Mouse (Mus musculus) lung, embryonic 15.5 days (tissue): Measurements from ENCODE around the gene Osbpl9. TPM values are rescaled to one million over a fixed set of nuclear protein-coding genes. Genes with fewer than 3 reads are reported as not detected.

Source experiments
- ATAC-seq: fragments of 200-750 bp; cut with Nextera tagmentation; 2 replicates; pipeline ENCODE4 v1.8.0; 2017; ENCODE audit warnings: moderate number of reproducible peaks, borderline replicate concordance; ENCODE audit not compliant: low FRiP score, low TSS enrichment; ENCODE audit errors: extremely low read depth
- H3K27ac ChIP-seq: fragments of 300-500 bp; sonication (generic); 2 replicates; pipeline ENCODE4 v1.5.1; 2015; ENCODE audit warnings: moderate library complexity, mild to moderate bottlenecking, inconsistent platforms
- H3K27me3 ChIP-seq: fragments of 300-500 bp; sonication (generic); 2 replicates; pipeline ENCODE4 v1.6.1; 2015; ENCODE audit warnings: inconsistent platforms
- H3K36me3 ChIP-seq: fragments of 300-500 bp; sonication (generic); 2 replicates; pipeline ENCODE4 v1.6.1; 2015; ENCODE audit warnings: inconsistent platforms
- H3K4me1 ChIP-seq: fragments of 300-500 bp; sonication (generic); 2 replicates; pipeline ENCODE4 v1.6.1; 2015; ENCODE audit warnings: inconsistent platforms
- H3K4me2 ChIP-seq: fragments of 300-500 bp; sonication (generic); 2 replicates; pipeline ENCODE4 v1.6.1; 2015; ENCODE audit warnings: inconsistent platforms, mild to moderate bottlenecking, moderate library complexity
- H3K4me3 ChIP-seq: fragments of 300-500 bp; sonication (generic); 2 replicates; pipeline ENCODE4 v1.5.1; 2015; ENCODE audit warnings: mild to moderate bottlenecking, inconsistent platforms
- H3K9ac ChIP-seq: fragments of 300-500 bp; sonication (generic); 2 replicates; pipeline ENCODE4 v1.6.1; 2015; ENCODE audit warnings: inconsistent platforms
- H3K9me3 ChIP-seq: fragments of 300-500 bp; sonication (generic); 2 replicates; pipeline ENCODE4 v1.6.1; 2016; ENCODE audit warnings: inconsistent platforms
- WGBS: fragments of 180-500 bp; shearing (Covaris S2); methylation state at CpG from one replicate; pipeline ENCODE4 v1.1.7; 2015; 5-methylcytosine and 5-hydroxymethylcytosine counted together
- polyA plus RNA-seq: library from polyadenylated mRNA; unstranded; fragments of >200 nt; fragmentation: Nextera tagmentation; extraction: Ambion mirVana; gene quantifications from 2 replicates; pipeline ENCODE4 v1.2.1, GENCODE M21; 2015

Osbpl9 gene
- polyA plus RNA-seq, 1 experiment from 2014 or later: 67.3 TPM

GRCm38 (mm10) chr4:109156073-109156472 is 46.0 kb downstream of the Osbpl9 start:
- Histone ChIP-seq H3K27ac (no peak overlapping the region), H3K4me2 (peak overlapping the region; percentile 41; the same call in 1 of the 2 replicates), H3K36me3 (0 out of 2 replicates have a peak, but pooled peaks cover 2% of the 10 kb centered on the region), H3K4me3 (no peak overlapping the region), H3K9me3 (no peaks in the 10 kb centered on the region), H3K9ac (no peak overlapping the region), H3K27me3 (no peaks in the 10 kb centered on the region), H3K4me1 (peaks cover 14% of the 10 kb centered on the region)
- 61% methylated on average over 6 of the region's 6 CpGs for WGBS
- ATAC-seq: no peak

- no peaks in the 10 kb centered on the region for H3K9me3 ChIP-seq
- H3K4me1 ChIP-seq: peaks cover 11% of the 10 kb centered on the region
- ATAC-seq: no peak
- no peak overlapping the region for H3K27ac ChIP-seq
- no peak overlapping the region for H3K4me2 ChIP-seq
- 0 out of 2 replicates have a peak, but pooled peaks cover 2% of the 10 kb centered on the region for H3K36me3 ChIP-seq
- H3K9ac ChIP-seq: no peak overlapping the region
- H3K27me3 ChIP-seq: no peaks in the 10 kb centered on the region
- WGBS: 46% methylated on average over 2 of the region's 2 CpGs
- no peak overlapping the region for H3K4me3 ChIP-seq
Observed at GRCm38 (mm10) chr4:109150214-109150613, 51.9 kb downstream of the Osbpl9 start.

- WGBS: 80% methylated on average over 2 of the region's 2 CpGs
- H3K27me3 ChIP-seq: no peaks in the 10 kb centered on the region
- no peak overlapping the region for H3K4me3 ChIP-seq
- no peak overlapping the region for H3K9ac ChIP-seq
- H3K4me1 ChIP-seq: peaks cover 11% of the 10 kb centered on the region
- no peak for ATAC-seq
- H3K36me3 ChIP-seq: 0 out of 2 replicates have a peak, but pooled peaks cover 2% of the 10 kb centered on the region
- H3K9me3 ChIP-seq: no peaks in the 10 kb centered on the region
- H3K4me2 ChIP-seq: no peak overlapping the region
- H3K27ac ChIP-seq: no peak overlapping the region
Observed at GRCm38 (mm10) chr4:109149411-109149810, 52.7 kb downstream of the Osbpl9 start.

- ATAC-seq: peak; percentile 46; the same call in 1 of the 2 replicates
- 35% methylated on average over 11 of the region's 11 CpGs for WGBS
- peaks cover 17% of the 10 kb centered on the region for H3K4me1 ChIP-seq
- H3K4me3 ChIP-seq: 0 out of 2 replicates have a peak overlapping the region, but pooled peaks have one; percentile 5
- no peaks in the 10 kb centered on the region for H3K36me3 ChIP-seq
- H3K4me2 ChIP-seq: peak overlapping the region; percentile 46
- H3K9me3 ChIP-seq: no peaks in the 10 kb centered on the region
- peak overlapping the region; percentile 80 for H3K27ac ChIP-seq
- no peak overlapping the region for H3K9ac ChIP-seq
- no peaks in the 10 kb centered on the region for H3K27me3 ChIP-seq
Observed at GRCm38 (mm10) chr4:109147278-109148038, 54.6 kb downstream of the Osbpl9 start.

GRCm38 (mm10) chr4:109143091-109143490 is 59.0 kb downstream of the Osbpl9 start:
- no peaks in the 10 kb centered on the region for H3K27me3 ChIP-seq
- H3K9ac ChIP-seq: no peak overlapping the region
- WGBS: 39% methylated on average over 1 of the region's 1 CpGs
- H3K4me3 ChIP-seq: no peak overlapping the region
- H3K36me3 ChIP-seq: no peaks in the 10 kb centered on the region
- ATAC-seq: no peak
- no peaks in the 10 kb centered on the region for H3K9me3 ChIP-seq
- H3K4me2 ChIP-seq: no peak overlapping the region
- no peak overlapping the region for H3K27ac ChIP-seq
- H3K4me1 ChIP-seq: peaks cover 15% of the 10 kb centered on the region

- H3K9me3 ChIP-seq: no peaks in the 10 kb centered on the region
- no peaks in the 10 kb centered on the region for H3K27me3 ChIP-seq
- no peak for ATAC-seq
- no peak overlapping the region for H3K4me2 ChIP-seq
- no peaks in the 10 kb centered on the region for H3K36me3 ChIP-seq
- H3K9ac ChIP-seq: no peak overlapping the region
- H3K4me1 ChIP-seq: peaks cover 4% of the 10 kb centered on the region
- WGBS: 37% methylated on average over 4 of the region's 4 CpGs
- no peak overlapping the region for H3K27ac ChIP-seq
- no peak overlapping the region for H3K4me3 ChIP-seq
Observed at GRCm38 (mm10) chr4:109138551-109138950, 63.5 kb downstream of the Osbpl9 start.

GRCm38 (mm10) chr4:109136475-109137125 is 65.5 kb downstream of the Osbpl9 start:
- Histone ChIP-seq H3K9ac (no peak overlapping the region), H3K9me3 (no peaks in the 10 kb centered on the region), H3K27me3 (no peaks in the 10 kb centered on the region), H3K4me1 (no peaks in the 10 kb centered on the region), H3K36me3 (no peaks in the 10 kb centered on the region), H3K27ac (no peak overlapping the region), H3K4me2 (no peak overlapping the region), H3K4me3 (no peak overlapping the region)
- WGBS: 64% methylated on average over 7 of the region's 7 CpGs
- no peak for ATAC-seq

- Histone ChIP-seq H3K4me1 (no peaks in the 10 kb centered on the region), H3K27me3 (no peaks in the 10 kb centered on the region), H3K36me3 (no peaks in the 10 kb centered on the region), H3K9ac (no peak overlapping the region), H3K9me3 (no peaks in the 10 kb centered on the region), H3K4me2 (no peak overlapping the region), H3K4me3 (no peak overlapping the region), H3K27ac (no peak overlapping the region)
- 83% methylated on average over 3 of the region's 3 CpGs for WGBS
- ATAC-seq: no peak
Observed at GRCm38 (mm10) chr4:109134955-109135354, 67.1 kb downstream of the Osbpl9 start.

GRCm38 (mm10) chr4:109131256-109131872 is 70.7 kb downstream of the Osbpl9 start:
- no peak overlapping the region for H3K4me2 ChIP-seq
- H3K36me3 ChIP-seq: no peaks in the 10 kb centered on the region
- H3K9ac ChIP-seq: no peak overlapping the region
- H3K4me1 ChIP-seq: no peaks in the 10 kb centered on the region
- no peaks in the 10 kb centered on the region for H3K27me3 ChIP-seq
- no peak overlapping the region for H3K27ac ChIP-seq
- no peaks in the 10 kb centered on the region for H3K9me3 ChIP-seq
- WGBS: 83% methylated on average over 10 of the region's 10 CpGs
- no peak overlapping the region for H3K4me3 ChIP-seq
- ATAC-seq: no peak

GRCm38 (mm10) chr4:109128971-109129370 is 73.1 kb downstream of the Osbpl9 start:
- Histone ChIP-seq H3K4me3 (no peak overlapping the region), H3K4me2 (no peak overlapping the region), H3K9ac (no peak overlapping the region), H3K36me3 (no peaks in the 10 kb centered on the region), H3K27me3 (no peaks in the 10 kb centered on the region), H3K4me1 (no peaks in the 10 kb centered on the region), H3K9me3 (no peaks in the 10 kb centered on the region), H3K27ac (no peak overlapping the region)
- no peak for ATAC-seq

- no peak overlapping the region for H3K4me3 ChIP-seq
- ATAC-seq: no peak
- H3K4me1 ChIP-seq: peaks cover 2% of the 10 kb centered on the region; the same call in 1 of the 2 replicates
- no peaks in the 10 kb centered on the region for H3K27me3 ChIP-seq
- no peaks in the 10 kb centered on the region for H3K36me3 ChIP-seq
- H3K4me2 ChIP-seq: no peak overlapping the region
- no peak overlapping the region for H3K9ac ChIP-seq
- no peak overlapping the region for H3K27ac ChIP-seq
- no peaks in the 10 kb centered on the region for H3K9me3 ChIP-seq
- 84% methylated on average over 9 of the region's 9 CpGs for WGBS
Observed at GRCm38 (mm10) chr4:109128017-109128416, 74.1 kb downstream of the Osbpl9 start.
